Mouse (Mus musculus) inflammation-experienced regulatory T-cells, adult 6 months (primary cell): ENCODE data around the gene Bub1b. TPM values are rescaled to one million over a fixed set of nuclear protein-coding genes. Genes with fewer than 3 reads are reported as not detected.

Experiments used
- ATAC-seq: one replicate; pipeline ENCODE4 v1.8.0; 2017
- polyA plus RNA-seq, 3 experiments: library from polyadenylated mRNA; unstranded; fragments of 100-300 nt; shearing (Covaris generic); gene quantifications; one replicate each; pipeline ENCODE4 v1.2.1; 2017

The Bub1b gene
- polyA plus RNA-seq, 3 experiments from 2014 or later, result 5.4 to 49.0 (median 9.4) TPM

- no peak for ATAC-seq
These were observed 67.6 kb downstream of the Bub1b start for GRCm38 (mm10) chr2:118665616-118666015.

- ATAC-seq, result no peak
These were observed 69.2 kb downstream of the Bub1b start for GRCm38 (mm10) chr2:118667181-118667580.

- ATAC-seq, result no peak
These were observed 71.2 kb downstream of the Bub1b start for GRCm38 (mm10) chr2:118669245-118669644.

- ATAC-seq, result no peak
These were observed 71.8 kb downstream of the Bub1b start for GRCm38 (mm10) chr2:118669785-118670184.

GRCm38 (mm10) chr2:118671728-118672127 lies 73.7 kb downstream of the Bub1b start:
- ATAC-seq, result no peak

- ATAC-seq, result no peak
These were observed 75.9 kb downstream of the Bub1b start for GRCm38 (mm10) chr2:118673686-118674465.

- no peak for ATAC-seq
These were observed 76.5 kb downstream of the Bub1b start for GRCm38 (mm10) chr2:118674500-118674899.

GRCm38 (mm10) chr2:118676839-118677741 lies 79.1 kb downstream of the Bub1b start:
- ATAC-seq, result peak; percentile 48

- no peak for ATAC-seq
These were observed 79.8 kb downstream of the Bub1b start for GRCm38 (mm10) chr2:118677817-118678216.

GRCm38 (mm10) chr2:118679577-118679976 lies 81.6 kb downstream of the Bub1b start:
- no peak for ATAC-seq

- ATAC-seq, result no peak
These were observed 82.9 kb downstream of the Bub1b start for GRCm38 (mm10) chr2:118680926-118681325.

- no peak for ATAC-seq
These were observed 84.7 kb downstream of the Bub1b start for GRCm38 (mm10) chr2:118682544-118683260.

GRCm38 (mm10) chr2:118685088-118685487 lies 87.1 kb downstream of the Bub1b start:
- no peak for ATAC-seq

- ATAC-seq, result no peak
These were observed 88.7 kb downstream of the Bub1b start for GRCm38 (mm10) chr2:118686693-118687092.

- no peak for ATAC-seq
These were observed 89.8 kb downstream of the Bub1b start for GRCm38 (mm10) chr2:118687791-118688190.

- no peak for ATAC-seq
These were observed 91.9 kb downstream of the Bub1b start for GRCm38 (mm10) chr2:118689875-118690274.

Other genes with a start within 250 kb of the Bub1b start
- under 1 TPM in 1 of 3 experiments, not detected in 2; 0.11 TPM for gene Gpr176, start 224.8 kb upstream of the Bub1b start, polyA plus RNA-seq
- 1 to 10 TPM; 2.9 to 4.8 (median 3.6) TPM for gene Eif2ak4, start 209.6 kb upstream of the Bub1b start, polyA plus RNA-seq
- 100 to 1,000 TPM; 288 to 331 (median 298) TPM for gene Srp14, start 118.5 kb upstream of the Bub1b start, polyA plus RNA-seq
- gene Bmf, start 48.5 kb upstream of the Bub1b start, polyA plus RNA-seq, result 1 to 10 TPM in 2 of 3 experiments, under 1 TPM in 1; 0.81 to 2.8 (median 1.7) TPM
- gene Pak6, start 65.1 kb downstream of the Bub1b start, polyA plus RNA-seq, result under 1 TPM in 2 of 3 experiments, not detected in 1; 0.15 to 0.60 TPM
- gene Ankrd63, start 105.8 kb downstream of the Bub1b start, polyA plus RNA-seq, result not detected
- gene Plcb2, start 130.2 kb downstream of the Bub1b start, polyA plus RNA-seq, result 10 to 100 TPM in 2 of 3 experiments, 1 to 10 TPM in 1; 8.2 to 18.9 (median 18.4) TPM
- gene Inafm2, start 147.5 kb downstream of the Bub1b start, polyA plus RNA-seq, result 10 to 100 TPM; 28.1 to 40.7 (median 28.2) TPM
- under 1 TPM in 2 of 3 experiments, not detected in 1; 0.16 to 0.30 TPM for gene Ccdc9b, start 164.4 kb downstream of the Bub1b start, polyA plus RNA-seq
- not detected for gene Phgr1, start 174.6 kb downstream of the Bub1b start, polyA plus RNA-seq
- gene Disp2, start 181.5 kb downstream of the Bub1b start, polyA plus RNA-seq, result not detected
- 10 to 100 TPM; 11.9 to 73.4 (median 13.7) TPM for gene Knstrn, start 215.8 kb downstream of the Bub1b start, polyA plus RNA-seq